Mouse (Mus musculus) heart, adult 2 months (tissue): Measurements from ENCODE around the gene Rbpj. TPM values are rescaled to one million over a fixed set of nuclear protein-coding genes. Genes with fewer than 3 reads are reported as not detected.

Experiments
- DNase-seq, 2 experiments: peaks; one replicate each; pipeline ENCODE4 v3.0.0; 2021
- H3K27ac ChIP-seq: fragments of 200-600 bp; 2 replicates; pipeline ENCODE4 v1.8.1; 2022
- H3K27me3 ChIP-seq: fragments of 200-500 bp; 2 replicates; pipeline ENCODE4 v1.6.1; 2012; ENCODE audit warnings: mild to moderate bottlenecking, low read length, inconsistent platforms, mixed read lengths; ENCODE audit not compliant: control insufficient read depth, insufficient read depth
- H3K36me3 ChIP-seq: fragments of 200-500 bp; 2 replicates; pipeline ENCODE4 v1.6.1; 2012; ENCODE audit warnings: low read length, inconsistent platforms; ENCODE audit not compliant: control insufficient read depth, insufficient read depth
- H3K4me1 ChIP-seq: fragments of 200-500 bp; 2 replicates; pipeline ENCODE4 v1.6.1; 2011; ENCODE audit warnings: low read length; ENCODE audit not compliant: control insufficient read depth, insufficient read depth
- H3K4me3 ChIP-seq: fragments of 200-600 bp; 2 replicates; pipeline ENCODE4 v1.8.1; 2022
- H3K79me2 ChIP-seq: fragments of 200-500 bp; replicated peaks from 2 replicates; pipeline ENCODE4 v1.6.1; 2012; ENCODE audit warnings: mild to moderate bottlenecking, inconsistent platforms, low read length, moderate library complexity, mixed read lengths; ENCODE audit not compliant: control insufficient read depth, insufficient read depth
- H3K9ac ChIP-seq: fragments of 200-500 bp; 2 replicates; pipeline ENCODE4 v1.6.1; 2012; ENCODE audit warnings: low read depth, mild to moderate bottlenecking, control low read depth, inconsistent platforms, low read length, mixed read lengths
- CTCF ChIP-seq: fragments of 200-600 bp; IDR thresholded peaks from 2 replicates; pipeline ENCODE4 v1.8.1; 2022; ENCODE audit warnings: antibody characterized with exemption, mild to moderate bottlenecking, moderate library complexity
- EP300 ChIP-seq: fragments of 200-500 bp; IDR thresholded peaks from 2 replicates; pipeline ENCODE4 v1.6.1; 2011; ENCODE audit warnings: low read depth, low read length, control low read depth; ENCODE audit not compliant: insufficient read depth
- POLR2A ChIP-seq: fragments of 200-500 bp; IDR thresholded peaks from 2 replicates; pipeline ENCODE4 v1.6.1; 2011; ENCODE audit warnings: mild to moderate bottlenecking, low read depth, low read length, control low read depth; ENCODE audit not compliant: insufficient read depth
- WGBS: fragments of 180-500 bp; shearing (Covaris S2); methylation state at CpG from one replicate; pipeline ENCODE4 v1.1.7; 2018; 5-methylcytosine and 5-hydroxymethylcytosine counted together
- intact Hi-C: fragments of 180-260 bp; cut with DNase I; formaldehyde crosslinking; loops from one replicate; pipeline ENCODE4 v1.15.1; 2025
- polyA plus RNA-seq: library from polyadenylated mRNA; depleted of rRNA; stranded (reverse); fragments of >200 nt; gene quantifications from 2 replicates; pipeline ENCODE4 v1.2.3, GENCODE M21; 2012
- total RNA-seq, 2 experiments: library from RNA; stranded (reverse); gene quantifications; 2 replicates each; pipeline ENCODE4 v1.2.3; 2021

Rbpj gene
- total and polyA plus RNA-seq, 3 experiments: 13.5 to 29.6 (median 22.1) TPM

DNA sequence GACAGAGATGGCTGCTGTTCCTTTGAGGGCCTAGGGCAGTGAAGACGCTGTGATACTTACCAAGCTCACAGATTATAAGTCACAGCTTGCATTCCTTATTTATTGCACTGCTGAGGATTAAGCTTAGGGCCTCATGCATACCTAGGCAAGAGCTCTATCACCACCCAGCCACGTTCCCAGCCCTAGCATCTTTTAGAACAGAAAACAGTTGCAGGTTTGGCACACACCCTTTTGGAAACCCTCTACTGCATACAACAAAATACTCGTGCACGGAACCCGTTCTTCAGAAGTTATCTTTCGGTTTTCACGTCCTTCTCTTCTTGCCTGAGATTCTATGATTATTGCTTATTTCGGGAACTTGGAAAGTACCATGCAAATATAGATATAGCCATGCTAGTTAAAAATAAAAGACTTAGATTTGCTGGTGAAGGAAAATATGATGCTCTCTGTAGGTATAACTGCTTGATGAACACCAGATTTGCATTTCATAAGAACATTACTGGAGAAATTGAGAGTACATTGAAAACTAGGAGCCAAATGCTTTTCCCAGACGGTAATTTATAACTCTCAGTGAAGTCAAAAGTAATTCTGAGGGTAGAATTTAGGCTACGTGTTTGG, 111.4 kb downstream of the Rbpj start:
- no peaks in the 10 kb centered on the region for H3K36me3 ChIP-seq
- 82% methylated on average over 10 of the region's 10 CpGs for WGBS
- H3K4me3 ChIP-seq: no peak overlapping the region
- H3K27me3 ChIP-seq: no peaks in the 10 kb centered on the region
- no peak for DNase-seq
- no peak for TF ChIP-seq POLR2A
- TF ChIP-seq EP300: no peak
- TF ChIP-seq CTCF: no peak
- no peak overlapping the region for H3K27ac ChIP-seq
- no peaks in the 10 kb centered on the region for H3K79me2 ChIP-seq
- no peak overlapping the region for H3K9ac ChIP-seq
- H3K4me1 ChIP-seq: no peaks in the 10 kb centered on the region
- intact Hi-C loops: no loop called here

DNA sequence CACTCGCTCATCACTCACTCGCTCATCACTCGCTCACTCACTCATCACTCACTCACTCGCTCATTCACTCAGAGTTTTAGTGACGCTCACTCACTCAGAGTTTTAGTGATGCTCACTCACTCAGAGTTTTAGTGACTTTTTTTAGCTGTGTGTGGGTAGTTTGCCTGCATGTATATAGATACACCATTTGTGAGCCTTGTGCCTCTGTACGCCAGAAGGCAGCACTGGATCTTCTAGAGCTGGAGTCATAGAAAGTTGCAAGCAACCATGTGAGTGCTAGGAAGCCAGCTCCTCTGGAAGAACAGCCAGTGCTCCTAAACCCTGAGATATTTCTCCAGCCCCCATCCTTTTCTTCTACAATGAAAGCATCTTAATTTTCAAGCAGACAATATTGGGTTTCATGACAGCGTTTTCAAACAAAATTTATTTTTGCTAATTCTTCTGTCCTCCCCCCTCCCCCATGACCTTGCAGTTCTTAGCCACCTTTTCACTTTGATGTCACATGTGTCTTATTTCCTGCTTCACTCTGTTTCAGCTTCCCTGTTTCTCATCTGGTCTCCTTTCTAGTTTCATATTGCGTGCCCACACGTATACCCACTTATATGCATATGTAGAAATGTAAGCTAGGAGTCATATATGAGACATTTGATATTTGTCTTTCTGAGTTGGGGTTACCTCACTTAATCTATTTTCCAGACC, 118.3 kb downstream of the Rbpj start:
- no peak for TF ChIP-seq CTCF
- TF ChIP-seq POLR2A: no peak
- no peak for TF ChIP-seq EP300
- no peaks in the 10 kb centered on the region for H3K27me3 ChIP-seq
- no peak for DNase-seq
- peaks cover 1% of the 10 kb centered on the region for H3K4me1 ChIP-seq
- 86% methylated on average over 9 of the region's 9 CpGs for WGBS
- H3K27ac ChIP-seq: no peak overlapping the region
- H3K79me2 ChIP-seq: no peaks in the 10 kb centered on the region
- no peak overlapping the region for H3K4me3 ChIP-seq
- H3K36me3 ChIP-seq: no peaks in the 10 kb centered on the region
- intact Hi-C loops: no loop called here
- H3K9ac ChIP-seq: no peak overlapping the region

DNA sequence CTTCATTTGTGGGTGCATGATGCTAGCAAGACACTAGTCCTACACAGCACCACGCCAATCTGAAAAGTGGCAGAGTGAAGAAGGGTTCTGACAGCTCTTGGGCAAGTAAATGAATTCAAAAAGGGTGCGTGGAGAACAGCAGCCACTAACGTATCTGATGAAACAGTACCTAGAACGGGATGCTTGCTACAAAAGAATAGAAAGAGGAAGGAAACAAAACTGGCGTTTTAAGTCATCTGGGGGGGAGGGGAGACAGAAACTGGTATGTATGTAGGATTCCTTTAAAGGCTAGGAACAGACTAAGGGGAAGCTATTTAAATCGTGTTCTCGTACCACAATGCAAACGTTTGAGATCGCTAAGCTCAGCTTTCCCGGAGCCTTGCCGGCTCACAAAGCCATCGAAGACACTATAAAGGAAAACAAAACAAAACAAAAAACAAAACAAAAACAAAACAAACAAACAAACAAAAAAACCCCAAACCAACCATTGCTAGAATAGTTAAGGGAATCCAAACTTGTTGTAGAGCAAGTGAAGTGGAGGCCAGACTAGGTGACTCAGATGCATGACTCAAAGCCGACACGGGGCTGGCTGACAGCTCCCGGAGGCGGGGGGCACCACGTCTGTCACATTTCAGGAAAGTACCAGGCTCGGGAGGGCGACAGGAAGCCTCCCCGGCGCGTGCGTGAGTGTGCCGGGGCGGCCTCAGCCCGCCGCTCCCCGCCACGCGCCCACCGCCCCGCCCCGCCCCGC, 122.6 kb downstream of the Rbpj start:
- Histone ChIP-seq H3K4me1 (peaks cover 1% of the 10 kb centered on the region), H3K36me3 (no peaks in the 10 kb centered on the region), H3K27ac (peak overlapping the region; percentile 89), H3K79me2 (0 out of 2 replicates have a peak, but pooled peaks cover 1% of the 10 kb centered on the region), H3K9ac (peak overlapping the region; percentile 81), H3K4me3 (peak overlapping the region; percentile 84), H3K27me3 (no peaks in the 10 kb centered on the region)
- no peak for DNase-seq
- TF ChIP-seq EP300: no peak
- TF ChIP-seq CTCF: no peak
- TF ChIP-seq POLR2A: no peak
- intact Hi-C loops: loop anchor here (5.0 kb wide), 1 partner anchor 321 kb away; the partner anchor contains the start of gene Smim20
- 2% methylated on average over 34 of the region's 34 CpGs for WGBS

DNA sequence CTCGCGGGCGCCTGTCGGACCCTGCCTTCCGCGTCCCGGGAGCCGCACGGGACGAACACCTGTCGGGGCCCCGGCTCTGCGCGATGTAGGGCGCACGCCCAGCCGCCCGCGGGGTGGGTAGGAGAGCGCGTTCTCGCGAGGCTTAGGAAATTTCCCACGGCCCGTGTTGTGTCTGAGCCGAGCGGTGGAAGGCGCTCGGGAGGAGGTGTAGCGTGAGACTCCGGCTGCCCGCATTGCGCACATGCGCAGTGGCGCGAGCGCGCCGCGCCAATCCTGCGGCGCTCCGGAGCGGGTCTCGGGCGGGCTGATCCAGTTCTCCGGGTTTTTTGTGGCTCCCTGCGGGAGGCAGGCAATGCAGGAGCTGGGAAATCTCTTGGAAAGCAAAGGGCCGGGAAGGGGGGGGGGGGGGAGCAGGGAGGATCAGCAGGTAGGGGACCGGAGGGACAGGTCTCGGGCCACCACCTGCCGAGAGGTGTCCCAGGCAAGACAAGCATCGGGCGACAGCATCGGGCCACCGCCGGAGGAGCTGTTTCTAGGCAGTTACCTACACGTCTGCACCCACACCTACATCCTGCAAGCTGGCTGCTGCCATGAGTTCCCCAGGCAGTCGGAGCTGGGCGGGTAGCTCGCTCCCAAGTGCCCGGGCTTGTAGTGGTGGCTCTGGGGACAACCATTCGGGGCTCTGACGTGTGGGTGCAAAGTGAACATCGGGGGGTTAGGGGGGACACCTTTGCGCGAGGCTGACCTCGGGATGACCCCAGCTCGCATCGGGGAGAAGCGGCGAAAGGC, 123.4 kb downstream of the Rbpj start:
- Histone ChIP-seq H3K4me1 (peaks cover 3% of the 10 kb centered on the region), H3K4me3 (peak overlapping the region; percentile 84), H3K9ac (peak overlapping the region; percentile 81), H3K36me3 (no peaks in the 10 kb centered on the region), H3K27ac (peak overlapping the region; percentile 96), H3K27me3 (no peaks in the 10 kb centered on the region), H3K79me2 (0 out of 2 replicates have a peak, but pooled peaks cover 1% of the 10 kb centered on the region)
- DNase-seq: peak; percentile 98
- TF ChIP-seq POLR2A (peak; percentile 48), CTCF (peak; percentile 47), EP300 (no peak)
- intact Hi-C loops: loop anchor here (5.0 kb wide), 1 partner anchor 322 kb away; the partner anchor contains the start of gene Smim20
- WGBS: 1% methylated on average over 71 of the region's 72 CpGs

DNA sequence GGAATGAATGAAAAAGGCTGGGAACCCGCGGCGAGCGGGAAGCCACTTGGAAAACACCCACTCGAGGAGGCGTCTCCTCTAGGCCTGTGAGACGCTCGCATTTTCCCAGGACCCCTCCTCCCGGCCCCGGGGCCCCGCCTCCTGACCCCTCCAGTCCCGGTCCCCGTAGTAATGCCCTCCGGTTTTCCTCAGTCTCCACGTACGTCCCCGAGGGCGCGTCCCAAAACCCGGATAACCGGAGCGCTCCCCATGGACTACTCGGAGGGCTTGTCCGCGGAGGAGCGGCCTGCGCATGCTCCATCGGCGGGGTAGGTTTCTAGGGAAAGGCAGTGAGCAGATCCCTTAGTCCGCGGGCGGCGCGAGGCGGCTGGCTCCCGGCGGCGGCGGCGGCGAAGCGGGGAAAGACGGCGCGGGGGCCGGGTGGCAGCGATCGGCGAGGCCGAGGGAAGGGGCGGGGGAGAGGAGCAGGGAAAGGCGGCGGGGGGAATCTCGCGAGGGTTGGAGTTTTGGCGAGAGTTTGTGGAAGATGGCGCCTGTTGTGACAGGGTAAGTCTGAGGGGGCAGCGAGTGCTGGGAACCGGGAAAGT, 124.3 kb downstream of the Rbpj start:
- H3K27ac ChIP-seq: peak overlapping the region; percentile 96
- peak overlapping the region; percentile 96 for H3K9ac ChIP-seq
- H3K4me1 ChIP-seq: peaks cover 3% of the 10 kb centered on the region
- DNase-seq: peak; percentile 99
- H3K79me2 ChIP-seq: 0 out of 2 replicates have a peak, but pooled peaks cover 1% of the 10 kb centered on the region
- no peaks in the 10 kb centered on the region for H3K27me3 ChIP-seq
- no peaks in the 10 kb centered on the region for H3K36me3 ChIP-seq
- H3K4me3 ChIP-seq: peak overlapping the region; percentile 84
- 1% methylated on average over 55 of the region's 59 CpGs for WGBS
- no peak for TF ChIP-seq CTCF
- 0 out of 2 replicates have a peak, but pooled peaks have one; percentile 56 for TF ChIP-seq POLR2A
- TF ChIP-seq EP300: 0 out of 2 replicates have a peak, but pooled peaks have one; percentile 54
- intact Hi-C loops: loop anchor here (2.0 to 10.0 kb wide), 2 partner anchors 119 to 205 kb away; no protein-coding TSS in a partner anchor
